Mouse (Mus musculus): ENCODE measurements around the gene Phyhipl. TPM values are rescaled to one million over a fixed set of nuclear protein-coding genes. Genes with fewer than 3 reads are reported as not detected.

The Phyhipl gene
- polyA plus RNA-seq, 1 experiment from 2014 or later, result 26.9 TPM

DNA sequence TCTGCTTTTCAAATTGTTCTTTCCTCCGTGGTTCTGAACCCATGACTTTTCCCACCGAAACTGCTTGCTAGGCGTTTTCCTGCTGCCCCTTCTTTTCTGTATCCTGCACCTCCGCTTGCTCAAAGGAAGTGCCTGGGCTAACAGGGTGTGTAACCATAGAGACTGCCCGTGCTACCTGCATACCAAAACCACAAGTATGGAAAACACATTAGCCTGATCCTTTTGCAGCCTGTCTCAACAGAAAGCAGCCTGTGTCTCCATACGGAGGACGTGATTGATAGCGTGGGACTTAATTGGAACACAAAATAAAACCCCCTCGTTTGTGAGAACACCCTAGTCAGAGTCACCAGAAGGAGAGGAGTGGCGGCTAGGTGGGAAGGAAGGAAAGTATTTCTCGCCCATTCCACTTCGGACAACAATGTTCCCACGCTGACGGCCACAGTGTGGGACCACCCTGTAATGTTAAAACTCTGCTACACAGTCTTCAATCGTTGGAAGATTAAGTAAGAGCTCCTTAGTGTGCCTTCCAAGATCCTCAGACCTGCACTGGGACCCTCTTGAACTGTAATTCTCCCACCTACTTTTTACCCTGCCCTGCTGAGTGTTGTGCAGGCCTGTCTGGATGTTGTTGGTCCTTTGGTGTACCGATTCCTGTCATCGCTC lies 15.6 kb downstream of the Phyhipl start:
- no peak for ATAC-seq (ENCODE audit: low FRiP score, low TSS enrichment)
- peaks cover 12% of the 10 kb centered on the region; the same call in 1 of the 2 replicates for H3K4me1 ChIP-seq (ENCODE audit: insufficient read depth, low read length)
- H3K27ac ChIP-seq (ENCODE audit: low read length), result 0 out of 2 replicates have a peak overlapping the region, but pooled peaks have one; percentile 0
- no peak overlapping the region for H3K9ac ChIP-seq (replicated peaks; ENCODE audit: low read length)
- H3K4me3 ChIP-seq (ENCODE audit: low read length), result no peak overlapping the region
- no peaks in the 10 kb centered on the region for H3K27me3 ChIP-seq (ENCODE audit: insufficient read depth, low read length)
- WGBS, result 56% methylated on average over 17 of the region's 17 CpGs
- no peak overlapping the region for H3K4me2 ChIP-seq (replicated peaks; ENCODE audit: low read depth, low read length)
- H3K9me3 ChIP-seq (ENCODE audit: low read length), result no peaks in the 10 kb centered on the region
- no peaks in the 10 kb centered on the region for H3K36me3 ChIP-seq (ENCODE audit: insufficient read depth, low read length)

DNA sequence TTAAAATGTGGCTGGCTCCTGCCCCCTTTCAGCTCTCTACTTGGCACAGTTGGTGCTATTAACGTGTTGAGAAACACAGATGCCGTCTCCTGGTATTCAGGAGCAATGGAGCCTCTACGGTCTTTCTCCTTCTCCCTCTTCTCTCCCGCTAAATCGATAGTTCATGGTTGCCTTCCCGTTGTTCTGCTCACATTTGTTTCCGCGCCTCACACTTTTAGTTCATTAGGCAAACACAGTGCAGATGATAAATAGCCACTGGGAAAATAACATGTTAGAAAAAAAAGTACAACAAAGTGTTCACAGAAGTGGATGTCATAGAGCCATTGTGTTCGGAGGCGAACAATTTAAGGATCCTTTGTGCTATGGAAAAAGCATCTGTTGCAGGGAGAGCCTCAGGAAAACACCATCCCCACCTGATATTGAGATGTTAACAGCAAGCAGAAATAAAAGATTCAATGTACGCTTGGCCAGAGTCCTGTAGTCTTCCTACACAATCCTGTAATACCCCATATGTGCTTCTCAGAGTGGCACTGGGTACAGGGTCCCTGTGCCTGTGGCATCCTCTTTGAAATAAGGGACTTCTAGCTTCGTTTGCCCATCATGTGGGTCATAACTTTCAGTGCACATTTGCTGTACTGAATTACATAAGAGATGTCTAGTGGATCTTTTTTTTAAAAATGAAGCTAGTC lies 18.0 kb downstream of the Phyhipl start:
- 90% methylated on average over 12 of the region's 12 CpGs for WGBS
- Histone ChIP-seq H3K4me1 (ENCODE audit: insufficient read depth, low read length) (peaks cover 12% of the 10 kb centered on the region; the same call in 1 of the 2 replicates), H3K4me2 (replicated peaks; ENCODE audit: low read depth, low read length) (no peak overlapping the region), H3K9ac (replicated peaks; ENCODE audit: low read length) (no peak overlapping the region), H3K36me3 (ENCODE audit: insufficient read depth, low read length) (no peaks in the 10 kb centered on the region), H3K9me3 (ENCODE audit: low read length) (no peaks in the 10 kb centered on the region), H3K27me3 (ENCODE audit: insufficient read depth, low read length) (no peaks in the 10 kb centered on the region), H3K27ac (ENCODE audit: low read length) (no peak overlapping the region), H3K4me3 (ENCODE audit: low read length) (no peak overlapping the region)
- ATAC-seq (ENCODE audit: low FRiP score, low TSS enrichment), result no peak

DNA sequence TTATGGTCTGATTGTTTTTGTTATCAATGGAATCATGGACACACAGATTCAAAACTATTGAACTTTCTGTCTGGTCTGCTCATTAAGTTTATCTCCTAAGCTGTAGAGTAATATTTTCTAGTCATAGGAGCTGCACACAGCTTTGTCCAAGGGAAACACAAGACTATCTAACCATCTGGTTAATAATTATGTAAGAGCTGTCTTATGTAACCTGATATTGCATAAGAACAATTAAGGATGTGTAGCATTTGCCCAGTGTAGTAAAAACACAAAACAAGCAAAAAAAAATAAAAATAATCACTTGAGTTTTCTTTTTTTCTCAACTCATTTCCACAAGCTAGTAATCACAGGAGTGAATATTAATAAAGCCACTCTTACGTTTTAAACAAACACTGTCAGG lies 20.5 kb downstream of the Phyhipl start:
- Histone ChIP-seq H3K27me3 (ENCODE audit: insufficient read depth, low read length) (no peaks in the 10 kb centered on the region), H3K27ac (ENCODE audit: low read length) (no peak overlapping the region), H3K4me3 (ENCODE audit: low read length) (no peak overlapping the region), H3K9ac (replicated peaks; ENCODE audit: low read length) (no peak overlapping the region), H3K4me1 (ENCODE audit: insufficient read depth, low read length) (peaks cover 8% of the 10 kb centered on the region; the same call in 1 of the 2 replicates), H3K4me2 (replicated peaks; ENCODE audit: low read depth, low read length) (no peak overlapping the region), H3K9me3 (ENCODE audit: low read length) (no peaks in the 10 kb centered on the region), H3K36me3 (ENCODE audit: insufficient read depth, low read length) (no peaks in the 10 kb centered on the region)
- WGBS, result 60% methylated on average over 1 of the region's 1 CpGs
- ATAC-seq (ENCODE audit: low FRiP score, low TSS enrichment), result no peak

DNA sequence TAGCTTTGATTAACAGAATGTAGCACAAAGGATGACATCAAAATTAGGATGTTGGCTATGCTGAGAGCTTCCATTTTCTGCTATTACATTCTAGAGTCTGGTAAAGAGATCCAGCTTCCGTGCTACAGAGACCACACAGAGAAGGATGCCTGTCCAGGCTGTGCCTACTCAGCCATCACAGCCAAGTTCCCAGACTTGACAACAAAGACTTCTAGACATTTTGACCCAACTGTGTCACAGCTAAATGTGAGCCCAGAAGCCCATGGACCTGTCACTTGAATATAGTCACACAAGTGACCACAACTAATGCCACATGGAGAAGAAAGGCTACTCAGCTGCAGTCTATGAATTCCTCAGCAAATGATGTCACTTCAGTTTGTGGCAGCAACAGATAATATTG lies 24.6 kb downstream of the Phyhipl start:
- Histone ChIP-seq H3K9me3 (ENCODE audit: low read length) (no peaks in the 10 kb centered on the region), H3K36me3 (ENCODE audit: insufficient read depth, low read length) (no peaks in the 10 kb centered on the region), H3K4me1 (ENCODE audit: insufficient read depth, low read length) (0 out of 2 replicates have a peak, but pooled peaks cover 3% of the 10 kb centered on the region), H3K4me2 (replicated peaks; ENCODE audit: low read depth, low read length) (no peak overlapping the region), H3K27me3 (ENCODE audit: insufficient read depth, low read length) (no peaks in the 10 kb centered on the region), H3K27ac (ENCODE audit: low read length) (no peak overlapping the region), H3K9ac (replicated peaks; ENCODE audit: low read length) (no peak overlapping the region), H3K4me3 (ENCODE audit: low read length) (no peak overlapping the region)
- 64% methylated on average over 1 of the region's 1 CpGs for WGBS
- ATAC-seq (ENCODE audit: low FRiP score, low TSS enrichment), result no peak

DNA sequence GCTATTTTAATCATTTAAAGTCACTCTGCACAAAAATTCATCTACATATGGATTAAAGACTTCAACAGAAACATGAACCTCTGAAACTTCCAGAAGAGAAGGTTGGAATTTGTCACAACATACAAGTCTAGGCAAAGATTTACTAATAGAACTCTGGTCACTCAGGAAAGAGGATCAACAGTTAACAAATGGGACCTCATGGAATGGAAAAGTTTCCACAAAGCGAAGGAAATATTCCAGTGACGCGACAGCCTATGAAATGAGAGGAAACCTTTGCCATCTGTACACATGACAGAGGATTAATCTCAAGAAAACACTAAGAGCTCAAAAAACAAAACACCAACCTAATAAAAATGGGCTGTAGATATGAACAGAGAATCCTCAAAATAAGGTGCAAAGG lies 32.3 kb downstream of the Phyhipl start:
- Histone ChIP-seq H3K9me3 (ENCODE audit: low read length) (no peaks in the 10 kb centered on the region), H3K27ac (ENCODE audit: low read length) (no peak overlapping the region), H3K4me1 (ENCODE audit: insufficient read depth, low read length) (no peaks in the 10 kb centered on the region), H3K36me3 (ENCODE audit: insufficient read depth, low read length) (no peaks in the 10 kb centered on the region), H3K9ac (replicated peaks; ENCODE audit: low read length) (no peak overlapping the region), H3K4me2 (replicated peaks; ENCODE audit: low read depth, low read length) (no peak overlapping the region), H3K4me3 (ENCODE audit: low read length) (no peak overlapping the region), H3K27me3 (ENCODE audit: insufficient read depth, low read length) (no peaks in the 10 kb centered on the region)
- 96% methylated on average over 3 of the region's 3 CpGs for WGBS
- no peak for ATAC-seq (ENCODE audit: low FRiP score, low TSS enrichment)

DNA sequence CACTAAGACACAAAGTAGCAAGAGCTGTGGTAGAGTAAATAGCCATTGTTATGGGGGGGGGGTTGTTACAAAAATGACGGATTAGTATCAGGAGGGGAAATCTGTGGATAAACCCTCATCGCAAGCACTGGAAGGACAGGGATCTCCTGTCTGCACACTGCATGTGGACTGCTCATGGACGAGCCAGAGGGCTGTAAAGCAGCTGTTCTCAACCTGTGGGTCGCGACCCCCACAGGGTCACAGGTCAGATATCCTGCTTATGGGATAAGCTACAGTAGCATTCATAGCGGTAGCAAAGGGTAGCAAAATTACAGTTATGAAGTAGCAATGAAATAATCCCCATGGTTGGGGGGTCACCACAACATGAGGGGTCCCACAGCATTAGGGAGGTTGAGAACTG lies 39.4 kb downstream of the Phyhipl start:
- no peaks in the 10 kb centered on the region for H3K9me3 ChIP-seq (ENCODE audit: low read length)
- H3K4me2 ChIP-seq (replicated peaks; ENCODE audit: low read depth, low read length), result no peak overlapping the region
- no peaks in the 10 kb centered on the region for H3K27me3 ChIP-seq (ENCODE audit: insufficient read depth, low read length)
- no peak overlapping the region for H3K4me3 ChIP-seq (ENCODE audit: low read length)
- no peaks in the 10 kb centered on the region for H3K4me1 ChIP-seq (ENCODE audit: insufficient read depth, low read length)
- H3K9ac ChIP-seq (replicated peaks; ENCODE audit: low read length), result no peak overlapping the region
- 84% methylated on average over 6 of the region's 6 CpGs for WGBS
- H3K36me3 ChIP-seq (ENCODE audit: insufficient read depth, low read length), result no peaks in the 10 kb centered on the region
- no peak overlapping the region for H3K27ac ChIP-seq (ENCODE audit: low read length)
- ATAC-seq (ENCODE audit: low FRiP score, low TSS enrichment), result no peak

DNA sequence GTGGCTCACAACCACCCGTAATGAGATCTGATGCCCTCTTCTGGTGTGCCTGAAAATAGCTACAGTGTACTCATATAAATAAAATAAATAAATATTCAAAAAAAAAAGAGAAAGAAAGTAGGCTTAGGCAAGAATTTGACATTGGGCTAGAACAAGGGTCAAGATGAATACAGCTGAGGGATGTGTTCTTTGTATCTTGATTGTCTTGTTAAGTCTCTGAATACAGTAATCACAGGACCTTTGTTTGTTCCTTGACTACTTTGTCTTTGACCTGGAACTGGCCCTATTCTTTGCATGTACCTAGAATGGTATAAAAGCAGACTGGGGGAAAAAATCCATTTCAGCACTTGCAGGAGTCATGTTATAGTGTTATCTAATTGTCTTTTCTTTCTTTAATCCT lies 44.1 kb downstream of the Phyhipl start:
- H3K4me3 ChIP-seq (ENCODE audit: low read length), result no peak overlapping the region
- H3K9ac ChIP-seq (replicated peaks; ENCODE audit: low read length), result no peak overlapping the region
- 85% methylated on average over 1 of the region's 1 CpGs for WGBS
- H3K36me3 ChIP-seq (ENCODE audit: insufficient read depth, low read length), result no peaks in the 10 kb centered on the region
- no peaks in the 10 kb centered on the region for H3K4me1 ChIP-seq (ENCODE audit: insufficient read depth, low read length)
- no peaks in the 10 kb centered on the region for H3K9me3 ChIP-seq (ENCODE audit: low read length)
- H3K4me2 ChIP-seq (replicated peaks; ENCODE audit: low read depth, low read length), result no peak overlapping the region
- no peak for ATAC-seq (ENCODE audit: low FRiP score, low TSS enrichment)
- no peaks in the 10 kb centered on the region for H3K27me3 ChIP-seq (ENCODE audit: insufficient read depth, low read length)
- no peak overlapping the region for H3K27ac ChIP-seq (ENCODE audit: low read length)

DNA sequence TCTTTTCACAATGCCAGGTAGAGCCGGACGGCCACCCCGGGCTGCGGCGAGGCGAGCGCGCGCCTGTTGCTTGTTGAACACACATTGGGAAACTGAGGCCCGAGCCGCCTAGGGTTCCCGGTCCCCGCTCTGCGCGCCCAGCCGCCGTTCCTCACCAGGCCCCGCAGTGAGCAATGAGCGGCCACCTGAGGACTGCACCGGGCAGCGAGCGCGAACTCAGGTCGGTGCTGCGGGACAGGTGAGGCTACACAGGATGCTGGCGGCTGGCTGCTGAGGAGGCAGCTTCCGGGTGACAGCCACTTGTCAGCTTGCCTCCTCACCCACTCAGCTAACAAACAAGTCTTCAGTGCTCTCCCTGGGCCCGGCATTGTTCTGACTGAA lies 55.9 kb downstream of the Phyhipl start:
- Histone ChIP-seq H3K36me3 (ENCODE audit: insufficient read depth, low read length) (no peaks in the 10 kb centered on the region), H3K4me1 (ENCODE audit: insufficient read depth, low read length) (peaks cover 12% of the 10 kb centered on the region; the same call in 1 of the 2 replicates), H3K9ac (replicated peaks; ENCODE audit: low read length) (peak overlapping the region; percentile 63), H3K9me3 (ENCODE audit: low read length) (peaks cover 4% of the 10 kb centered on the region; the same call in 1 of the 2 replicates), H3K27ac (ENCODE audit: low read length) (peak overlapping the region; percentile 74), H3K4me3 (ENCODE audit: low read length) (peak overlapping the region; percentile 70), H3K27me3 (ENCODE audit: insufficient read depth, low read length) (peaks cover 22% of the 10 kb centered on the region), H3K4me2 (replicated peaks; ENCODE audit: low read depth, low read length) (peak overlapping the region; percentile 95)
- peak; percentile 60 for ATAC-seq (ENCODE audit: low FRiP score, low TSS enrichment)
- WGBS, result under 1% methylated on average over 27 of the region's 28 CpGs

DNA sequence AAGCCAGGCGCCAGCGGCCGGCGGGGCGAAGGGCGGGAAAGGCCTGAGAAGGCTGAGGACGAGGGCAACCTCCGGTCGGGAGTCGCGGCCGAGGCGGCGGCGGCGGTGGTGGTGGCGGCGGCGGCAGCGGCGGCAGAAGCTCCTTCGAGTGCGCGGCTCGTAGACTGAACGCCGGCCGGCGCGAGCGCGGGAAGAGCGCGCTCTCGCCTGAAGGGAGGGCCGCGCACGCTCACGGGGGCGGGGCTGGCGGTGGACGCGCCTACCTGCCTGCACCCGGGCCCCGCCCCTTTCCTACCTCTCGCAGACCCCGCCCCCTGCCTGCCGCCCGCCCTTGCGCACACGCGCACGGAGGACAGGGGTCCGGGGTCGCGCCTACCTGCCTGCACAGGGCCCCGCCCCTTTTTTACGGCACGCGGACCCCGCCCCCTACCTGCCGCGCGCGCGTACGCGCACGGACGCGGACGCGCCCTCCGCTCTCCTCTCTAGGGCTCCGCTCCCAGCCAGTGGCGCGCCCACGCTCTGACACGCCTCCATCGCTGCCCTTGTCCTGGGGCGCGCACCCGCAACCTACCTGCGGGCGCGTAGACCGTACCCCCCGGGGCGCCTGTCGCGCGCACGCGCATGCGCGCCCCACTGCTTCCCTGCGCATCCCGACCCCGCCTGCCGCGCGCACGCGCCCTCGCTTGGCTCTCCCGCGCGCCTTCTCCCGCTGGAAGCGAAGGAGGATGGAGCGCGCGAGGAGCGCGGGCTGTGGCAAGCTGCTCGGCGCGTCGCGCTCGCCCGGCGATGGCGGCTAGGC lies 56.4 kb downstream of the Phyhipl start:
- Histone ChIP-seq H3K27me3 (ENCODE audit: insufficient read depth, low read length) (peaks cover 22% of the 10 kb centered on the region), H3K4me3 (ENCODE audit: low read length) (peak overlapping the region; percentile 70), H3K9me3 (ENCODE audit: low read length) (peaks cover under 1% of the 10 kb centered on the region; the same call in 1 of the 2 replicates), H3K9ac (replicated peaks; ENCODE audit: low read length) (peak overlapping the region; percentile 67), H3K27ac (ENCODE audit: low read length) (peak overlapping the region; percentile 74), H3K4me2 (replicated peaks; ENCODE audit: low read depth, low read length) (peak overlapping the region; percentile 95), H3K4me1 (ENCODE audit: insufficient read depth, low read length) (peaks cover 12% of the 10 kb centered on the region; the same call in 1 of the 2 replicates), H3K36me3 (ENCODE audit: insufficient read depth, low read length) (no peaks in the 10 kb centered on the region)
- peak; percentile 96 for ATAC-seq (ENCODE audit: low FRiP score, low TSS enrichment)
- WGBS, result under 1% methylated on average over 85 of the region's 124 CpGs
